Mouse (Mus musculus) midbrain, embryonic 15.5 days (tissue): ENCODE data around the gene F2rl1. TPM values are rescaled to one million over a fixed set of nuclear protein-coding genes. Genes with fewer than 3 reads are reported as not detected.
"Not testable (repeated sequence)": the region's sequence is repeated elsewhere in the genome, so short reads cannot be mapped to it uniquely, and the experiment has no call there.

Experiments
- ATAC-seq: fragments of 200-750 bp; cut with Nextera tagmentation; replicated peaks from 2 replicates; pipeline ENCODE4 v1.8.0; 2017; ENCODE audit warnings: moderate TSS enrichment
- H3K27ac ChIP-seq: fragments of 300-500 bp; sonication (generic); 2 replicates; pipeline ENCODE4 v1.5.1; 2015; ENCODE audit warnings: mild to moderate bottlenecking, inconsistent platforms
- H3K27me3 ChIP-seq: fragments of 300-500 bp; sonication (generic); replicated peaks from 2 replicates; pipeline ENCODE4 v1.6.1; 2015; ENCODE audit warnings: inconsistent platforms
- H3K36me3 ChIP-seq: fragments of 300-500 bp; sonication (generic); replicated peaks from 2 replicates; pipeline ENCODE4 v1.6.1; 2015; ENCODE audit warnings: inconsistent platforms
- H3K4me1 ChIP-seq: fragments of 300-500 bp; sonication (generic); 2 replicates; pipeline ENCODE4 v1.6.1; 2015; ENCODE audit warnings: inconsistent platforms
- H3K4me2 ChIP-seq: fragments of 300-500 bp; sonication (generic); 2 replicates; pipeline ENCODE4 v1.6.1; 2015; ENCODE audit warnings: inconsistent platforms, mild to moderate bottlenecking, moderate library complexity
- H3K4me3 ChIP-seq: fragments of 300-500 bp; sonication (generic); 2 replicates; pipeline ENCODE4 v1.5.1; 2015; ENCODE audit warnings: mild to moderate bottlenecking, inconsistent platforms
- H3K9ac ChIP-seq: fragments of 300-500 bp; sonication (generic); 2 replicates; pipeline ENCODE4 v1.6.1; 2015; ENCODE audit warnings: mild to moderate bottlenecking, inconsistent platforms
- H3K9me3 ChIP-seq: fragments of 300-500 bp; sonication (generic); 2 replicates; pipeline ENCODE4 v1.6.1; 2016; ENCODE audit warnings: inconsistent platforms
- WGBS: fragments of 180-500 bp; shearing (Covaris S2); methylation state at CpG from one replicate; pipeline ENCODE4 v1.1.7; 2015; ENCODE audit warnings: mixed read lengths; 5-methylcytosine and 5-hydroxymethylcytosine counted together
- polyA plus RNA-seq: library from polyadenylated mRNA; unstranded; fragments of >200 nt; fragmentation: Nextera tagmentation; extraction: Ambion mirVana; gene quantifications from 2 replicates; pipeline ENCODE4 v1.2.1, GENCODE M21; 2015

Gene F2rl1
- polyA plus RNA-seq, 1 experiment from 2014 or later, result 0.15 TPM

GRCm38 (mm10) chr13:95548856-95549255 lies 23.8 kb upstream of the F2rl1 start:
- WGBS, result 4% methylated on average over 6 of the region's 6 CpGs
- Histone ChIP-seq H3K27me3 (no peaks in the 10 kb centered on the region), H3K27ac (no peak overlapping the region), H3K4me3 (no peak overlapping the region), H3K4me2 (peak overlapping the region; percentile 39; the same call in 1 of the 2 replicates), H3K36me3 (no peaks in the 10 kb centered on the region), H3K4me1 (peaks cover 15% of the 10 kb centered on the region), H3K9ac (no peak overlapping the region), H3K9me3 (no peaks in the 10 kb centered on the region)
- ATAC-seq, result 0 out of 2 replicates have a peak, but pooled peaks have one; percentile 21

- Histone ChIP-seq H3K27ac (no peak overlapping the region), H3K4me3 (0 out of 2 replicates have a peak overlapping the region, but pooled peaks have one; percentile 15), H3K4me2 (peak overlapping the region; percentile 39), H3K9me3 (no peaks in the 10 kb centered on the region), H3K27me3 (no peaks in the 10 kb centered on the region), H3K36me3 (no peaks in the 10 kb centered on the region), H3K4me1 (peaks cover 15% of the 10 kb centered on the region), H3K9ac (no peak overlapping the region)
- no peak for ATAC-seq
- WGBS, result 16% methylated on average over 20 of the region's 20 CpGs
Observed at GRCm38 (mm10) chr13:95548291-95548789, 23.3 kb upstream of the F2rl1 start.

- ATAC-seq, result peak; percentile 79
- Histone ChIP-seq H3K9ac (no peak overlapping the region), H3K4me1 (peaks cover 15% of the 10 kb centered on the region), H3K4me3 (no peak overlapping the region), H3K27me3 (no peaks in the 10 kb centered on the region), H3K9me3 (no peaks in the 10 kb centered on the region), H3K27ac (no peak overlapping the region), H3K36me3 (no peaks in the 10 kb centered on the region), H3K4me2 (peak overlapping the region; percentile 17)
- 16% methylated on average over 12 of the region's 12 CpGs for WGBS
Observed at GRCm38 (mm10) chr13:95547090-95547611, 22.1 kb upstream of the F2rl1 start.

GRCm38 (mm10) chr13:95546251-95546650 lies 21.2 kb upstream of the F2rl1 start:
- H3K27ac ChIP-seq, result no peak overlapping the region
- H3K4me1 ChIP-seq, result peaks cover 15% of the 10 kb centered on the region
- 63% methylated on average over 6 of the region's 6 CpGs for WGBS
- no peaks in the 10 kb centered on the region for H3K36me3 ChIP-seq
- no peaks in the 10 kb centered on the region for H3K9me3 ChIP-seq
- no peak overlapping the region for H3K4me3 ChIP-seq
- no peak overlapping the region for H3K9ac ChIP-seq
- no peak overlapping the region for H3K4me2 ChIP-seq
- no peak for ATAC-seq
- H3K27me3 ChIP-seq, result no peaks in the 10 kb centered on the region

GRCm38 (mm10) chr13:95545729-95546186 lies 20.7 kb upstream of the F2rl1 start:
- Histone ChIP-seq H3K36me3 (no peaks in the 10 kb centered on the region), H3K9me3 (no peaks in the 10 kb centered on the region), H3K27ac (no peak overlapping the region)

GRCm38 (mm10) chr13:95538021-95538420 lies 13.0 kb upstream of the F2rl1 start:
- Histone ChIP-seq H3K4me3 (no peak overlapping the region), H3K36me3 (no peaks in the 10 kb centered on the region), H3K9ac (no peak overlapping the region), H3K27me3 (no peaks in the 10 kb centered on the region), H3K9me3 (no peaks in the 10 kb centered on the region), H3K4me1 (peaks cover 26% of the 10 kb centered on the region), H3K27ac (no peak overlapping the region), H3K4me2 (no peak overlapping the region)
- 69% methylated on average over 5 of the region's 5 CpGs for WGBS
- ATAC-seq, result no peak

More at GRCm38 (mm10) chr13:95545729-95546186, 20.7 kb upstream of the F2rl1 start:
- peaks cover 15% of the 10 kb centered on the region for H3K4me1 ChIP-seq
- H3K27me3 ChIP-seq, result no peaks in the 10 kb centered on the region
- H3K4me2 ChIP-seq, result no peak overlapping the region
- no peak overlapping the region for H3K4me3 ChIP-seq
- ATAC-seq, result no peak
- WGBS, result 73% methylated on average over 7 of the region's 7 CpGs
- H3K9ac ChIP-seq, result no peak overlapping the region

- H3K9ac ChIP-seq, result no peak overlapping the region
- H3K9me3 ChIP-seq, result no peaks in the 10 kb centered on the region
- H3K27ac ChIP-seq, result no peak overlapping the region
- H3K4me3 ChIP-seq, result no peak overlapping the region
- H3K27me3 ChIP-seq, result no peaks in the 10 kb centered on the region
- no peak overlapping the region for H3K4me2 ChIP-seq
- H3K4me1 ChIP-seq, result peaks cover 26% of the 10 kb centered on the region
- ATAC-seq, result no peak
- H3K36me3 ChIP-seq, result no peaks in the 10 kb centered on the region
- 14% methylated on average over 5 of the region's 5 CpGs for WGBS
Observed at GRCm38 (mm10) chr13:95536117-95536493, 11.1 kb upstream of the F2rl1 start.

- H3K9me3 ChIP-seq, result no peaks in the 10 kb centered on the region
- no peak; the same call in 1 of the 2 replicates for ATAC-seq
- H3K27me3 ChIP-seq, result no peaks in the 10 kb centered on the region
- no peak overlapping the region for H3K9ac ChIP-seq
- peaks cover 26% of the 10 kb centered on the region for H3K4me1 ChIP-seq
- no peak overlapping the region for H3K27ac ChIP-seq
- no peak overlapping the region for H3K4me2 ChIP-seq
- no peak overlapping the region for H3K4me3 ChIP-seq
- no peaks in the 10 kb centered on the region for H3K36me3 ChIP-seq
- 4% methylated on average over 11 of the region's 11 CpGs for WGBS
Observed at GRCm38 (mm10) chr13:95535461-95536116, 10.6 kb upstream of the F2rl1 start.

GRCm38 (mm10) chr13:95535026-95535425 lies 10.0 kb upstream of the F2rl1 start:
- WGBS, result 11% methylated on average over 6 of the region's 6 CpGs
- Histone ChIP-seq H3K4me3 (no peak overlapping the region), H3K9me3 (no peaks in the 10 kb centered on the region), H3K4me2 (no peak overlapping the region), H3K36me3 (no peaks in the 10 kb centered on the region), H3K4me1 (peaks cover 26% of the 10 kb centered on the region), H3K27ac (0 out of 2 replicates have a peak overlapping the region, but pooled peaks have one; percentile 11), H3K9ac (no peak overlapping the region), H3K27me3 (no peaks in the 10 kb centered on the region)
- no peak for ATAC-seq

GRCm38 (mm10) chr13:95534131-95534561 lies 9.1 kb upstream of the F2rl1 start:
- Histone ChIP-seq H3K27ac (no peak overlapping the region), H3K4me2 (peak overlapping the region; percentile 30), H3K36me3 (no peaks in the 10 kb centered on the region), H3K4me1 (peaks cover 26% of the 10 kb centered on the region), H3K9me3 (no peaks in the 10 kb centered on the region), H3K4me3 (no peak overlapping the region), H3K27me3 (no peaks in the 10 kb centered on the region; the same call in 1 of the 2 replicates), H3K9ac (no peak overlapping the region)
- peak; percentile 46 for ATAC-seq
- under 1% methylated on average over 5 of the region's 5 CpGs for WGBS

- no peaks in the 10 kb centered on the region for H3K9me3 ChIP-seq
- ATAC-seq, result 0 out of 2 replicates have a peak, but pooled peaks have one; percentile 34
Observed at GRCm38 (mm10) chr13:95533640-95534039, 8.6 kb upstream of the F2rl1 start.

GRCm38 (mm10) chr13:95533121-95533520 lies 8.1 kb upstream of the F2rl1 start:
- H3K4me3 ChIP-seq, H3K4me2 ChIP-seq, H3K27ac ChIP-seq, H3K36me3 ChIP-seq, H3K9ac ChIP-seq, ATAC-seq, H3K27me3 ChIP-seq, H3K9me3 ChIP-seq: not testable (repeated sequence)
- H3K4me1 ChIP-seq, result peaks cover 26% of the 10 kb centered on the region
- WGBS, result 57% methylated on average over 4 of the region's 5 CpGs

More at GRCm38 (mm10) chr13:95533640-95534039, 8.6 kb upstream of the F2rl1 start:
- Histone ChIP-seq H3K36me3 (no peaks in the 10 kb centered on the region), H3K9ac (no peak overlapping the region), H3K27me3 (no peaks in the 10 kb centered on the region; the same call in 1 of the 2 replicates), H3K4me1 (peaks cover 26% of the 10 kb centered on the region), H3K27ac (no peak overlapping the region), H3K4me3 (no peak overlapping the region), H3K4me2 (no peak overlapping the region)
- WGBS, result 24% methylated on average over 8 of the region's 8 CpGs
